ENCODE assay signal across 29 mouse cellular contexts in genomic region chr11:47305579-47305978, GRCm38 (mm10).
DNase-seq lines count a peak whose midpoint lies in the region; ATAC-seq and TF ChIP-seq lines count a peak whose summit lies in the region.
"Had no signal": no experiment of that assay in that cellular context is flagged by ENCODE, and none has a peak within 500 bp of the region (broad histone marks: within the 10 kb centered on the region; RNA-seq: fewer than 3 reads in every experiment).

No protein-coding gene starts in this region.

- no peak for ATAC-seq in heart, embryonic 13.5 days (ENCODE audit: extremely low read depth, insufficient number of reproducible peaks, low FRiP score, low TSS enrichment)
- ATAC-seq in heart, embryonic 11.5 days (replicated peaks; ENCODE audit: insufficient number of reproducible peaks, low FRiP score, low TSS enrichment): no peak
- no peak for ATAC-seq in limb, embryonic 14.5 days (ENCODE audit: low FRiP score, low read depth)
- ATAC-seq in limb, embryonic 15.5 days (ENCODE audit: insufficient number of reproducible peaks, low FRiP score, low TSS enrichment, low read depth): no peak
- ATAC-seq: activated CD4-positive, CD25-positive, alpha-beta regulatory T cell, adult 4 months; CD4-positive, CD25-positive, alpha-beta regulatory T cell, adult 4 months; inflammation-experienced regulatory T-cells, adult 6 months; midbrain, embryonic 16.5 days had no signal

- H3K27me3 ChIP-seq in heart, embryonic 13.5 days (replicated peaks): no peaks in the 10 kb centered on the region
- H3K27me3 ChIP-seq in heart, embryonic 11.5 days (ENCODE audit: control insufficient read depth, insufficient read depth, low read length): no peaks in the 10 kb centered on the region
- no peaks in the 10 kb centered on the region for H3K27me3 ChIP-seq in limb, embryonic 14.5 days (ENCODE audit: control insufficient read depth, insufficient read depth, low read length)
- no peaks in the 10 kb centered on the region for H3K27me3 ChIP-seq in limb, embryonic 10.5 days (ENCODE audit: low read depth, poor library complexity, severe bottlenecking)
- no peaks in the 10 kb centered on the region for H3K27me3 ChIP-seq in limb, embryonic 15.5 days
- H3K27me3 ChIP-seq: embryonic facial prominence, embryonic 15.5 days; forebrain, embryonic 13.5 days; hindbrain, embryonic 15.5 days; liver, embryonic 15.5 days; neural tube, embryonic 12.5 days had no signal

- H3K27ac ChIP-seq in heart, embryonic 13.5 days (replicated peaks): peak overlapping the region; percentile 13
- no peak overlapping the region for H3K27ac ChIP-seq in heart, embryonic 11.5 days (ENCODE audit: low read depth, low read length)
- peak overlapping the region; percentile 21; the same call in 1 of the 2 replicates for H3K27ac ChIP-seq in limb, embryonic 14.5 days (replicated peaks; ENCODE audit: low read depth, low read length)
- no peak overlapping the region for H3K27ac ChIP-seq in limb, embryonic 10.5 days
- H3K27ac ChIP-seq in limb, embryonic 15.5 days: peak overlapping the region; percentile 47; the same call in 1 of the 2 replicates
- H3K27ac ChIP-seq: embryonic facial prominence, embryonic 10.5 days; embryonic facial prominence, embryonic 15.5 days; forebrain, embryonic 13.5 days; hindbrain, embryonic 15.5 days; liver, embryonic 15.5 days; neural tube, embryonic 12.5 days had no signal

- no peak overlapping the region for H3K4me2 ChIP-seq in heart, embryonic 13.5 days
- no peak overlapping the region for H3K4me2 ChIP-seq in heart, embryonic 11.5 days
- no peak overlapping the region for H3K4me2 ChIP-seq in limb, embryonic 14.5 days (replicated peaks; ENCODE audit: low read depth, low read length, severe bottlenecking)
- no peak overlapping the region for H3K4me2 ChIP-seq in limb, embryonic 15.5 days
- H3K4me2 ChIP-seq: embryonic facial prominence, embryonic 15.5 days; forebrain, embryonic 13.5 days; hindbrain, embryonic 15.5 days; liver, embryonic 15.5 days; lung, embryonic 14.5 days; midbrain, embryonic 11.5 days; neural tube, embryonic 12.5 days had no signal

- no peaks in the 10 kb centered on the region for H3K9me3 ChIP-seq in heart, embryonic 13.5 days
- H3K9me3 ChIP-seq in heart, embryonic 11.5 days (replicated peaks; ENCODE audit: control insufficient read depth, low read length): no peaks in the 10 kb centered on the region
- no peaks in the 10 kb centered on the region for H3K9me3 ChIP-seq in limb, embryonic 14.5 days (ENCODE audit: control insufficient read depth, low read length)
- no peaks in the 10 kb centered on the region for H3K9me3 ChIP-seq in limb, embryonic 10.5 days (replicated peaks)
- no peaks in the 10 kb centered on the region for H3K9me3 ChIP-seq in limb, embryonic 15.5 days
- H3K9me3 ChIP-seq: embryonic facial prominence, embryonic 10.5 days; embryonic facial prominence, embryonic 15.5 days; forebrain, embryonic 13.5 days; hindbrain, embryonic 15.5 days; liver, embryonic 15.5 days; neural tube, embryonic 12.5 days had no signal

- no peak for TF ChIP-seq POLR2A in limb, embryonic 14.5 days (IDR thresholded peaks at IDR 0.05; ENCODE audit: borderline replicate concordance, extremely low read depth, insufficient read depth, insufficient read length)

- H3K36me3 ChIP-seq in heart, embryonic 13.5 days: no peaks in the 10 kb centered on the region
- no peaks in the 10 kb centered on the region for H3K36me3 ChIP-seq in heart, embryonic 11.5 days (ENCODE audit: control insufficient read depth, insufficient read depth, low read length)
- H3K36me3 ChIP-seq in limb, embryonic 14.5 days (ENCODE audit: control insufficient read depth, insufficient read depth, low read length): no peaks in the 10 kb centered on the region
- no peaks in the 10 kb centered on the region for H3K36me3 ChIP-seq in limb, embryonic 10.5 days
- no peaks in the 10 kb centered on the region for H3K36me3 ChIP-seq in limb, embryonic 15.5 days
- H3K36me3 ChIP-seq: embryonic facial prominence, embryonic 10.5 days; embryonic facial prominence, embryonic 15.5 days; hindbrain, embryonic 15.5 days; liver, embryonic 15.5 days; neural tube, embryonic 12.5 days had no signal

- DNase-seq in limb, embryonic 14.5 days (ENCODE audit: low spot score): no peak
- DNase-seq in limb, embryonic 10.5 days (ENCODE audit: low spot score): no peak
- DNase-seq in layer of hippocampus, adult 11-12 months (ENCODE audit: low spot score): no peak
- DNase-seq in right cerebral cortex, postnatal 25 days: no peak
- DNase-seq in frontal cortex, postnatal 36 days (ENCODE audit: low spot score in 2 of 2): no peak
- DNase-seq: adrenal gland, postnatal 36 days; cerebellum, adult 18-20 months; cerebellum, postnatal 10 days; gastrocnemius, postnatal 14 days; kidney, adult 11 months; left cerebral cortex, postnatal 4 days; lung, embryonic 14.5 days; lung, postnatal 36 days; right cerebral cortex, postnatal 4 days; thymus, postnatal 25 days had no signal

- no peak overlapping the region for H3K9ac ChIP-seq in heart, embryonic 13.5 days
- H3K9ac ChIP-seq in heart, embryonic 11.5 days (ENCODE audit: low read depth, low read length): no peak overlapping the region
- no peak overlapping the region for H3K9ac ChIP-seq in limb, embryonic 14.5 days (ENCODE audit: low read depth, low read length, severe bottlenecking)
- H3K9ac ChIP-seq in limb, embryonic 15.5 days: no peak overlapping the region
- H3K9ac ChIP-seq: embryonic facial prominence, embryonic 15.5 days; forebrain, embryonic 13.5 days; hindbrain, embryonic 15.5 days; liver, embryonic 15.5 days; lung, embryonic 14.5 days; neural tube, embryonic 12.5 days had no signal

- H3K4me3 ChIP-seq in heart, embryonic 13.5 days: no peak overlapping the region
- no peak overlapping the region for H3K4me3 ChIP-seq in heart, embryonic 11.5 days (ENCODE audit: low read depth, low read length)
- no peak overlapping the region for H3K4me3 ChIP-seq in limb, embryonic 14.5 days (replicated peaks; ENCODE audit: low read length)
- no peak overlapping the region for H3K4me3 ChIP-seq in limb, embryonic 10.5 days
- no peak overlapping the region for H3K4me3 ChIP-seq in limb, embryonic 15.5 days
- H3K4me3 ChIP-seq: embryonic facial prominence, embryonic 10.5 days; embryonic facial prominence, embryonic 15.5 days; forebrain, embryonic 13.5 days; hindbrain, embryonic 15.5 days; liver, embryonic 15.5 days; neural tube, embryonic 12.5 days had no signal

- H3K4me1 ChIP-seq in heart, embryonic 13.5 days: 0 out of 2 replicates have a peak, but pooled peaks cover 6% of the 10 kb centered on the region
- no peaks in the 10 kb centered on the region for H3K4me1 ChIP-seq in heart, embryonic 11.5 days (ENCODE audit: control insufficient read depth, insufficient read depth, low read length)
- H3K4me1 ChIP-seq in limb, embryonic 14.5 days (ENCODE audit: control insufficient read depth, insufficient read depth, low read length): peaks cover 13% of the 10 kb centered on the region; the same call in 1 of the 2 replicates
- no peaks in the 10 kb centered on the region for H3K4me1 ChIP-seq in limb, embryonic 10.5 days
- H3K4me1 ChIP-seq in limb, embryonic 15.5 days: peaks cover 19% of the 10 kb centered on the region
- H3K4me1 ChIP-seq: embryonic facial prominence, embryonic 10.5 days; forebrain, embryonic 13.5 days; hindbrain, embryonic 15.5 days; liver, embryonic 15.5 days; neural tube, embryonic 12.5 days had no signal

Comparison
In these comparisons a context has a peak if more than half of its experiments do, and no peak if none do; other contexts are left out.
1. H3K27ac ChIP-seq: peak in heart, embryonic 13.5 days (single experiment), limb, embryonic 14.5 days (single experiment) and limb, embryonic 15.5 days (single experiment); none in heart, embryonic 11.5 days (single experiment) and limb, embryonic 10.5 days (single experiment).